Mouse (Mus musculus): ENCODE results near the gene Naa40. TPM values are rescaled to one million over a fixed set of nuclear protein-coding genes. Genes with fewer than 3 reads are reported as not detected.
A peak's percentile ranks its signal among the peaks of the same experiment; 100 is the strongest.

Gene Naa40
- polyA plus RNA-seq, 1 experiment from 2014 or later = 44.8 TPM

DNA sequence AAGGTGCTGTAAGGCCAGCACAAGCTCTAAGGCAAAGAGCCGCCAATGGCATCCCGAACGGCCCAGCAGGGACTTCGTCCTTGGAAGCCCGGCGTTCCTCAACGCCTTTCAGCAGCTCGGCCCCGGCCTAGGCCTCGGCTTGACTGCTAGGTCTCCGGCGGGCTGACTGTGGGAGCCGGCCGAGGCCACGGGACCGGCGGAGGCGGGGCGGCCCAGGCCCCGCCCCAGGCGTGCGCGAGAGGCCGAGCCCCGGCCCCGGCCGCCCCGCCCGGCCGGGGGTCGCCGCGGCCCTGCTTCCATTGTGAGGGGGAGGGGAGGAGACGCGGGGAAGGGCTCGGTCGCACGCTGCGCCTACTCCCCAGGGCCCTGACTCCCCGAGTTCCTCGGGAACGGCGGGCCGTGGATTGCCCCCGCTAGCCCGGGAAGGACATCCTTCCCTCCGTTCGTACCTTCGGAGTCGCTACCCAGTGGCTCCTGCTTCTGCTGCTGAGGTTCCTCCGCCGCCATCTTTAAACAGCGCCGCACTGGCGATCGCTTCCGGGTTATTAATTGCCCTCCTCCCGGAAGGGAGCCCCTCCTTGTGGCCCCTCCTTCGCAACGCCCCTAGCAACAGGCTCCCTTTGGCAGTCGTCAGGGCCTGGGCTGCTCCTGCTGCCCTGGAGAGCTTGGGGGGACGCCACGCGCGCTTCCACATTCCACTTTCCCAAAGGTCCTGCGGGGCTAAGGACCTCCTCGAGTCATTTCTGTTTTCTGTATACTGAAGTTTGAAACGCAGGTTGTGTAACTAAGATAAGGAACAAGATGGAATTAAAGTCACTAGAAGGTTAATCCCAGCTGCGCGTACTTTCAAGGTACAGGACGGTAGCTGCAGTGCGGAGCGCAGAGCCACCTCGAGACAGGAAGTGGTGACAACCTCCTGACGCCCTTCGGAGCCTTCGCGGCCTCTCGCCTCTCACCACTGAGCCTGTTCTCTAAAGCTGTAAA is 34.9 kb downstream of the Naa40 start, which contains the start of gene Otub1:
Otub1 (minus strand) TSS at position 564 of the 984 bp plus-strand sequence.
- peak within 1 kb of the TSS; percentile 82 for H3K9ac ChIP-seq
- H3K9me3 ChIP-seq (replicated peaks) = no peaks in the 10 kb centered on the region
- peak within 1 kb of the TSS; percentile 99 for H3K27ac ChIP-seq
- peaks cover 42% of the 10 kb centered on the region for H3K4me1 ChIP-seq
- H3K4me3 ChIP-seq = peak within 1 kb of the TSS; percentile 89
- H3K36me3 ChIP-seq = peaks cover 43% of the 10 kb centered on the region
- no peaks in the 10 kb centered on the region for H3K27me3 ChIP-seq (replicated peaks)
- peak within 1 kb of the TSS; percentile 90 for H3K4me2 ChIP-seq
- ATAC-seq = peak; percentile 97
- under 1% methylated on average over 73 of the region's 79 CpGs for whole genome bisulfite sequencing (ENCODE audit: insufficient replicate concordance)

DNA sequence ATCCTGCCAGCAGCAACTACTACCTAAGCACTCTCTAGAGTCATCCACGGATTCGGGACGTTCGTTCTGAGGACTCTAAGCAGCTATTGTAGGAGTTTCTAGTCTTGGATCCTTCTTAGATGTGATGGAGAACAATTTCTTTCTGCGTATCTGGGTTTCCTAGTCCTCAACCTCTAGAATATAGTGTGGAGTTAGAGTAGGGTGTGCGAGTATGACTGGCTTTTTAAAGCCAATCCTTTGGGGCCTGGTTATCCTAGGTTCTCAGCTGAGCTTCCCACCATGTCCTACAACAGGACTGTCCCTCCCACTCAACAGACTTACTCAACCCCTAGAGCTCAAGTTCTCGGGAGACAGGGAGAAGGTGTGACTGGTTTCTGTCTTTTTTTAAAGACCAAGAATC is 35.7 kb downstream of the Naa40 start:
- ATAC-seq = no peak
- peak overlapping the region; percentile 99 for H3K27ac ChIP-seq
- H3K4me1 ChIP-seq = peaks cover 42% of the 10 kb centered on the region
- peaks cover 47% of the 10 kb centered on the region for H3K36me3 ChIP-seq
- WGBS (ENCODE audit: insufficient replicate concordance) = 33% methylated on average over 7 of the region's 7 CpGs
- H3K9me3 ChIP-seq (replicated peaks) = no peaks in the 10 kb centered on the region
- peak overlapping the region; percentile 89 for H3K4me3 ChIP-seq
- H3K9ac ChIP-seq = peak overlapping the region; percentile 82
- H3K27me3 ChIP-seq (replicated peaks) = no peaks in the 10 kb centered on the region
- peak overlapping the region; percentile 90 for H3K4me2 ChIP-seq

DNA sequence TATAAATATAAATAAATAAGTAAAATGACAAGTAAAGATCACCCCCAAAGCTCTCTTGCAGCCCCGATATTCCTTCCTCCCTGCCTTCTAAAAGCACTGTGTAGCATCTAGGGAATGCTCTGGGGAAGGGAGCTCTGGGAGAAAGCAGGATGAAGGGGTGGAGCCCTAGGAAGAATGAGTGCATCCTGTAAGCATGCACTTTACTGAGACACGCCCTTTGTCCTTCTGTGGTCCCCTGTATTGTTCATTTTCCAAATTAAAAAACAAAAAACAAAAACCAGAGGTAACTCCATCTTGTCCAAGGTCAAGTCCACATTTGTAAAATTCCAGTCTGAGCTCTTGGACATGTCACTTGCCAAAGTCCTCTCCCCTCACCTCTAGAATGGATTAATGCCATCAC is 36.1 kb downstream of the Naa40 start:
- no peak for ATAC-seq
- H3K27ac ChIP-seq = peak overlapping the region; percentile 99; the same call in 1 of the 2 replicates
- H3K4me1 ChIP-seq = peaks cover 42% of the 10 kb centered on the region
- H3K36me3 ChIP-seq = peaks cover 51% of the 10 kb centered on the region
- no peaks in the 10 kb centered on the region for H3K27me3 ChIP-seq (replicated peaks)
- WGBS (ENCODE audit: insufficient replicate concordance) = 66% methylated on average over 2 of the region's 2 CpGs
- no peaks in the 10 kb centered on the region for H3K9me3 ChIP-seq (replicated peaks)
- H3K4me3 ChIP-seq = peak overlapping the region; percentile 89
- peak overlapping the region; percentile 82 for H3K9ac ChIP-seq
- peak overlapping the region; percentile 90 for H3K4me2 ChIP-seq

DNA sequence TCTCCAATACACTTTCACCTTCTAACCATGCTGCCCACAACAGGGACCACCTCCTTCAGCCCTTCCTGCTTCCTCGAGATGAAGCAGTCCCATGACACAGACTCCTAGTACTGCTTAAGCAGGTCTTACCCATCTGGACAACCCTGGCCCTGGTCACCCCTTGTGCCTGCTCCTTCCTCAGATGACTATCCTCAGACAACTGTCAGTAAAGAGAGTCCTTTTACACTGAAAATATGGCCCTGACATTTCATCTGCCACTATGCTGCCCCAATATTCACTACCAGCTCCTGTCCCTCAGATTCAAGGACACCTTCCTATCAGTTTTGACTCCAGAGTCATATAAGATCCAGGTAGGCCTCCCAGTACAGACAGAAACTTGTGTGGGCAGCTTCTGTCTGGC is 40.6 kb downstream of the Naa40 start:
- Histone ChIP-seq H3K4me3 (no peak overlapping the region), H3K36me3 (peaks cover 79% of the 10 kb centered on the region), H3K9me3 (replicated peaks) (no peaks in the 10 kb centered on the region), H3K9ac (no peak overlapping the region), H3K4me2 (no peak overlapping the region), H3K4me1 (peaks cover 37% of the 10 kb centered on the region), H3K27ac (no peak overlapping the region), H3K27me3 (replicated peaks) (no peaks in the 10 kb centered on the region)
- ATAC-seq = no peak
- WGBS (ENCODE audit: insufficient replicate concordance) = 46% methylated on average over 1 of the region's 1 CpGs

DNA sequence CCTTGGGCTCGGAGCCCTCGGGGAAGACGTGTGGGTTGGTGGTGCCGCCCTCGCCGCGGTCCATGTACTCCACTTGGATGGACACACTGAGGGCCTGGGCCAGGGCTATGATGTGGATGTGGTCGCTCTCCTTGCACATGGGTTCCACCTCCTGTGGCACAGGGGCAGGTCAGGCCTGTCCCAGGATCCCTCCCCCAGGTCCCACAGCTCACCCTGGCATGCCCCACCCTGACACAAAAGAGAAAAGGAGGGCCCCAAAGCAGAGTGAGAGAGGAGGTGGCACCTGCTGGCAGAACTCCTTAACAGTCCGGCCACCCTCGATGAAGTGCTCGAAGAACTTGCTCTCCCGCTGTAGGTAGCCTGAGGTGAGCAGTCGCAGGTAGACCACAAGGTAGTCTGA is 41.9 kb downstream of the Naa40 start:
- Histone ChIP-seq H3K27ac (no peak overlapping the region), H3K27me3 (replicated peaks) (no peaks in the 10 kb centered on the region), H3K9me3 (replicated peaks) (no peaks in the 10 kb centered on the region), H3K4me3 (no peak overlapping the region), H3K9ac (no peak overlapping the region), H3K36me3 (peaks cover 73% of the 10 kb centered on the region), H3K4me1 (peaks cover 24% of the 10 kb centered on the region), H3K4me2 (no peak overlapping the region)
- ATAC-seq = no peak
- WGBS (ENCODE audit: insufficient replicate concordance) = 91% methylated on average over 13 of the region's 13 CpGs

DNA sequence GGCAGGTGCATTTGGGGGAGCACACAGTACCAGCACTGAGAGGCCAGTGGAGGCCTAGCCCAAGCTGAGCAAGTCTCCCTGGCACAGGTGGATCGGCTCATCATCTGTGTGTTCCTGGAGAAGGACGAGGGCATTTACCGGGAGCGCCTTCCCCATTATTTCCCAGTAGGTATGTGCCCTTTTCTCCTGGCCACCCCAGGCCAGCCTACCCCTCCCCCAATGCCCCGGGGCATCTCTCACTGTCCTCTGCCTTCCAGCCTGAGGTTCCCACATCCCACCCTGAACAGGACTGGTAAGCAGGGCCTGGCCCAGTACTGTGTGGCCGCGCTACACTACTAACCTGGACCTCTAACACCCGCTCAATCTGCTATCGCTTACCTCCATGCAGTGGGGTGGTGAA is 43.5 kb downstream of the Naa40 start:
- no peak overlapping the region for H3K4me3 ChIP-seq
- H3K27ac ChIP-seq = no peak overlapping the region
- no peak overlapping the region for H3K9ac ChIP-seq
- H3K4me2 ChIP-seq = no peak overlapping the region
- H3K9me3 ChIP-seq (replicated peaks) = no peaks in the 10 kb centered on the region
- H3K36me3 ChIP-seq = peaks cover 57% of the 10 kb centered on the region
- H3K4me1 ChIP-seq = peaks cover 24% of the 10 kb centered on the region
- 92% methylated on average over 9 of the region's 9 CpGs for WGBS (ENCODE audit: insufficient replicate concordance)
- 0 out of 2 replicates have a peak, but pooled peaks have one; percentile 29 for ATAC-seq
- H3K27me3 ChIP-seq (replicated peaks) = peaks cover 7% of the 10 kb centered on the region

DNA sequence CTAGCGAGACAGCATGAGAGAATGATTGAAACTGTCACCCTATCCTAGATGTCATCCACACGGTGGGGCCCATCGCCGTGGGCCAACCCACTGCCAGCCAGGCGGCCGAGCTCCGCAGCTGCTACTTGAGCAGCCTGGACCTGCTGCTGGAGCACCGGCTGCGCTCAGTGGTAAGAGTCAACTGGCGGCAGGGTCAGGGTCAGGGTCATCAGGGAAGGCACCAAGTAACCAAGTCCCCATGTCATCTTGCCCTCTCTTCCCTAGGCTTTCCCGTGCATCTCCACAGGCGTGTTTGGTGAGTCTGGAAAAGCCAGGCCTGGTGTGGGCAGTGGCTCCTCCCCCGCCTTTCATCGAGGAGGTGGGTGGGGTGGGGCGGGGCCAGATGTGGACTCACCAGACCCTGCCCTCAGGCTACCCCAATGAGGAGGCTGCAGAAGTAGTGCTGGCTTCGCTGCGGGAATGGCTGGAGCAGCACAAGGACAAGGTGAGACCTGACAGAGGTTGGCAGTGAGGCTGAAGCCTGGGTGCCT is 44.2 kb downstream of the Naa40 start:
- Histone ChIP-seq H3K27ac (no peak overlapping the region), H3K9ac (no peak overlapping the region), H3K36me3 (peaks cover 53% of the 10 kb centered on the region), H3K4me1 (peaks cover 27% of the 10 kb centered on the region), H3K27me3 (replicated peaks) (peaks cover 9% of the 10 kb centered on the region), H3K4me3 (no peak overlapping the region), H3K4me2 (no peak overlapping the region), H3K9me3 (replicated peaks) (no peaks in the 10 kb centered on the region)
- 37% methylated on average over 17 of the region's 17 CpGs for WGBS (ENCODE audit: insufficient replicate concordance)
- peak; percentile 16; the same call in 1 of the 2 replicates for ATAC-seq

DNA sequence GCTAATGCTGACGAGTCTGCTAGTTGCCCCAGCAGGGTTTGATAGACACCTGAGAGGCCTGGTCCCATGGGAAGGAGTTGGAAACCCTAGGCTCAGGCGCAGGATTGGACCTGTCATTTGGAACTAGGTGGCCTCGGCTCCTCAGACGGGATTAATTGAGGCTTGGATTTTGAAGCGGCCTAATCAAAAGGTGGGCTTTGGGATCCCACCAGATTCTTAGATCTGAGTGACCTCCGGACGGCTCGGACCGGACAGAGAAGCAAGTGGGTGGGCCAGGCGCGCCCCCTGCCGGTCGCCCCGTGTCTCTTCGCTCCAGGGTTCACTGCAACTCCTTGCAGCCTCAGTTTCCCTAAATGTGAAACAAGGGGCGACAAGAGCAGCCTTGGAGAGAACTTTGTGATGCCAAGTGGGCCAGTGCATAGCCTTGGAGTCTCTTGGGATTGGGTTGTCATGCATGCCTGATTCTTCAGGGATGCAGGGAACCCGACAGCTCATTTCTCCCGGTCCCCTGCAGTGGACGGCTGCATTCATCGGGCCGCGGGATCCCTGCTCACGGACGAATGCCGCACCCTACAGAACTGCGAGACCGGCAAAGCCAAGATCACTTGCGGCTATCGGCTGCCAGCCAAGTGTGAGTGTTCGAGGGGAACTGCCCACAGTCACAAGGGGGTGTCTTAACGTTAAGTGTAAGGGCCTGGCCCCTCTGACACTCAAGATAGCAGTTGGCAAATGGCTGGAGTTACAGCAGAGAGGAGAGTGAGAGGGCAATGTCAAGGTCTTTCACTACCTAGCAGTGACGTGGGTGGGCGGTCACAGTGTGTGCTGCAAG is 44.9 kb downstream of the Naa40 start:
- 24% methylated on average over 33 of the region's 33 CpGs for WGBS (ENCODE audit: insufficient replicate concordance)
- H3K9ac ChIP-seq = no peak overlapping the region
- H3K36me3 ChIP-seq = peaks cover 46% of the 10 kb centered on the region
- peaks cover 31% of the 10 kb centered on the region for H3K4me1 ChIP-seq
- no peak overlapping the region for H3K4me3 ChIP-seq
- H3K27ac ChIP-seq = no peak overlapping the region
- peaks cover 16% of the 10 kb centered on the region for H3K27me3 ChIP-seq (replicated peaks)
- no peak for ATAC-seq
- no peaks in the 10 kb centered on the region for H3K9me3 ChIP-seq (replicated peaks)
- H3K4me2 ChIP-seq = no peak overlapping the region

DNA sequence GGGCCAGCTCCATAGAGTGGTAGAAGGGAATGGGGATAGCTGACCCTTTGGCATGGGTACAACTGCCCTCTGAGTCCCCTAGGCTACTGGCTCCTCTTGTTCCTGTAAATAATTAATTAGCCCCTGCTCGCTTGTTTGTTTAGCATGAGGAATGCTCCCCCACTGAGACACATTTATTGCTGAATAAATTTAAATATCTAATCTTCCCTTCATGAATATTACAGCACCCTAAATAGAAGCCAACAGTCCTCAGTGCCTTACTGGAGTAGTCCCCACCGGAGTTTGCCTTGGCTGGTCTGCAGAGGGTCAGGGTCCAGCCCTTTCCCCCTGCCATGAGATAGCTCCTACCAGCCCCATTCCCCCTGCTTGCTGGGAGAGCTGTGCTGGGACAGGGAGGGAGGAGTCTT is 48.4 kb downstream of the Naa40 start:
- no peak for ATAC-seq
- Histone ChIP-seq H3K27me3 (replicated peaks) (peaks cover 39% of the 10 kb centered on the region), H3K36me3 (peaks cover 10% of the 10 kb centered on the region), H3K4me3 (no peak overlapping the region), H3K27ac (no peak overlapping the region), H3K4me1 (peaks cover 35% of the 10 kb centered on the region), H3K4me2 (no peak overlapping the region), H3K9ac (no peak overlapping the region), H3K9me3 (replicated peaks) (no peaks in the 10 kb centered on the region)
- 48% methylated on average over 2 of the region's 2 CpGs for WGBS (ENCODE audit: insufficient replicate concordance)

DNA sequence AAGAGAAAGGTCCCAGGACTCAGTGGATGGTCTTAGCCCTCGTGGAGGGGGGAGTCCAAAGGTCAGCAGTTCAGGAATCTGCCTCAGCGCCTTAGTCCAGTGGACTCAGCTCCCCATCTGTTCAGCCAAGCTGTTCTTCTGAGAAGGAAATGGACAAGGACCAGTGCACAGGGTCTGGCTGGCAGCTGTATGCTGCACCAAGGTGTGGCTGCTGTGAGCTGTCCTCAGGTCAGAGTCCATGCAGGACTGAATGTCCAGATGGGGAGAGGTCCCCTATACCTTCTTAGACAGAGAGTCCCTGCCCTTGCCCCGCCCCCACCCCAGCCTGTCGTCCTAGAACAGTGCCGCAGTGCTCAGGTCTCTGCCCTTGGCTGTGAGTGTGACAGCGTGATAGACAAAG is 49.3 kb downstream of the Naa40 start:
- Histone ChIP-seq H3K4me1 (peaks cover 27% of the 10 kb centered on the region), H3K27me3 (replicated peaks) (peaks cover 48% of the 10 kb centered on the region), H3K4me2 (no peak overlapping the region), H3K9me3 (replicated peaks) (no peaks in the 10 kb centered on the region), H3K36me3 (peaks cover 3% of the 10 kb centered on the region; the same call in 1 of the 2 replicates), H3K4me3 (no peak overlapping the region), H3K9ac (no peak overlapping the region), H3K27ac (no peak overlapping the region)
- ATAC-seq = peak; percentile 28; the same call in 1 of the 2 replicates
- 31% methylated on average over 6 of the region's 6 CpGs for WGBS (ENCODE audit: insufficient replicate concordance)

DNA sequence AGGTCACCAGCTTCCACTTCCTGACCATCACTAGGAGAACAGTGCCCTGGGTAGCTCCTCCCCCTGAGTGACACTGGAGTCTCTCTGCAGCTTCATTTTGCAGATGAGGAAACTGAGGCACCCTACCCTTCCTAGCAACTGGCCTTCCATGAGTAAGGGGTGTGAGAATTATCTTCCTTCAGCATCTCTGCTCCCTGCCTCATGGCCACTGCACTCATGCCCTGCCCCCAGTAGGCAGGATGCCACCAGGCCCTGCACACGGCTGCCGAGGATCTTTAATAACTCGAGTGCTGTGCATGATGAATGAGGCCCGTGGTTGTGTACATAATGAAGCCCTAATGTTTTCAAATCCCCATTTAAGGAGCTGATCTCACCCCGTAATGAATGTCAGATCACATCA is 50.0 kb downstream of the Naa40 start:
- ATAC-seq = no peak
- Histone ChIP-seq H3K4me2 (no peak overlapping the region), H3K4me1 (peaks cover 21% of the 10 kb centered on the region), H3K27me3 (replicated peaks) (peaks cover 55% of the 10 kb centered on the region), H3K9me3 (replicated peaks) (no peaks in the 10 kb centered on the region), H3K4me3 (no peak overlapping the region), H3K27ac (no peak overlapping the region), H3K9ac (no peak overlapping the region), H3K36me3 (no peaks in the 10 kb centered on the region)
- 54% methylated on average over 5 of the region's 5 CpGs for WGBS (ENCODE audit: insufficient replicate concordance)

Data from liver, embryonic 12.5 days (tissue).